Mouse (Mus musculus) fat pad, adult 2 months (tissue): ENCODE measurements around the gene Abcb11.

Experiments
- DNase-seq: peaks from one replicate; pipeline ENCODE4 v3.0.0-alpha.2; 2011; ENCODE audit warnings: low read depth, low spot score; ENCODE audit errors: extremely low read depth

The Abcb11 gene

DNA sequence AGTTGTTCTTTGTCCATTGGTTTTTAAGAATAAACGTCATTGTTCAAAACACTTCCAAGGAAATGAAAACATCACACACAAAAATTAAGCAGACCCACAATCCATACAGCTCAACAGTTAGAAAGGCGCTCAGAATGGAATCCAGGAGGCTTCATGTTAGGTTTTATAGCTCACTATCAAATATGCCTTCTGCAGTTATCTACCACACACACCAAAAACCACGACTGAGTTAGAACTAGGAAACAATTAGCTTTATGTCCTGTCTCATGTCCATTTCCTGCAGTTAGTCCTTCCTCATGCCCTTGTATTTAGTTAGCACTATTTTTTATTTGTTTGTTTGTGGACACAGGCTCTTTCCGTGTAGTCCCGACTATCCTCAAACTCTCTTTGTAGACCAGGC is 151.4 kb downstream of the Abcb11 start:
- no peak for DNase-seq

DNA sequence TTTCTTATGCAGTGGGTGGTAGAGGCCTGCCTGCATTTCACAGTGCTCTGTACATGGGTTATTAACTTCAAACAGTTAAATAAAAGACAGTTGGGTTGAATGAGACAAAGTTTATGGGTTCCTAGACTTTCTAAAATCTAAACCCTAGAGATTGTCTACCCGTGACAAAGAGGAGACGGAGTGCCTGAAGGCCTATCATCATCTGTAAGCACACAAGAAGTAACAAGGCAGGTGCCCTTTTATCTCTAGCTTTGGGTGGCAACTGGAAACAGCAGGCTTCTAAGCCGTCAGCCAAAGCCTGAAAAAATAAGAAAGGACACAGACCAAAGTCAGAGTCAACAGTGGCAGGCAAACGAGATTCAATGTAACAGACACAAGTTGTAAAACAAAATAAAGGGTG is 153.2 kb downstream of the Abcb11 start:
- DNase-seq = no peak

DNA sequence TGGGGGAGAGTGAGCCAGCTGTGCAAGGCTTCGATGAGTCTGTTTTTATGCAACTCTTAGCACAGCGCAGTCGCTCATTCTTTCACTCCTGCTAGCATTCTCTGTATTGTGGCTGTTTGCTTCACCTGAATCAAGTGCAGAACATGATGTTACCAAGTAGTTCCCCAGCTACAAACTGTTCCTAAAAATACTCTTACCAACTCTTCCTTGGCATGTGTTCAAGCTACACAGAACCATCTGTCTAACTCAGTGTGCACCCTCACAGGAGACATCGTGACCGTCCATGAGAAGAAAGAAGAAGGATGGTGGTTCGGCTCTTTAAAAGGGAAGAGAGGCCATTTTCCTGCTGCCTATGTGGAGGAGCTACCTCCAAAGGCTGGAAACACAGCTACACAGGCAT is 153.7 kb downstream of the Abcb11 start:
- DNase-seq = no peak
